Mouse (Mus musculus): ENCODE results near the gene Gm26992. TPM values are rescaled to one million over a fixed set of nuclear protein-coding genes. Genes with fewer than 3 reads are reported as not detected.
"Not testable (repeated sequence)": the region's sequence is repeated elsewhere in the genome, so short reads cannot be mapped to it uniquely, and the experiment has no call there.

Gene Gm26992
- polyA plus RNA-seq, 1 experiment from 2014 or later, result not detected

GRCm38 (mm10) chrX:103447539-103448169 is 25.8 kb downstream of the Gm26992 start:
- Histone ChIP-seq H3K36me3 (no peaks in the 10 kb centered on the region), H3K9me3 (no peaks in the 10 kb centered on the region), H3K27me3 (replicated peaks) (peaks cover 78% of the 10 kb centered on the region), H3K4me2 (peak overlapping the region; percentile 77), H3K27ac (replicated peaks) (no peak overlapping the region), H3K4me1 (no peaks in the 10 kb centered on the region), H3K9ac (peak overlapping the region; percentile 58; the same call in 1 of the 2 replicates), H3K4me3 (peak overlapping the region; percentile 52)
- ATAC-seq (ENCODE audit: extremely low read depth, insufficient number of reproducible peaks, low FRiP score, low TSS enrichment), result no peak
- WGBS, result 10% methylated on average over 34 of the region's 34 CpGs

- WGBS, result 35% methylated on average over 9 of the region's 13 CpGs
- Histone ChIP-seq H3K27me3 (replicated peaks) (peaks cover 71% of the 10 kb centered on the region), H3K4me3 (peak overlapping the region; percentile 52), H3K4me2 (peak overlapping the region; percentile 77)
- ATAC-seq (ENCODE audit: extremely low read depth, insufficient number of reproducible peaks, low FRiP score, low TSS enrichment); H3K36me3 ChIP-seq; H3K9me3 ChIP-seq; H3K9ac ChIP-seq; H3K4me1 ChIP-seq; H3K27ac ChIP-seq (replicated peaks): not testable (repeated sequence)
These were observed 26.6 kb downstream of the Gm26992 start for GRCm38 (mm10) chrX:103448429-103448828.

- WGBS, result 61% methylated on average over 23 of the region's 27 CpGs
- H3K9me3 ChIP-seq; H3K27ac ChIP-seq (replicated peaks); H3K36me3 ChIP-seq; H3K9ac ChIP-seq; ATAC-seq (ENCODE audit: extremely low read depth, insufficient number of reproducible peaks, low FRiP score, low TSS enrichment); H3K4me1 ChIP-seq; H3K4me2 ChIP-seq; H3K4me3 ChIP-seq: not testable (repeated sequence)
- H3K27me3 ChIP-seq (replicated peaks), result peaks cover 72% of the 10 kb centered on the region
These were observed 27.3 kb downstream of the Gm26992 start for GRCm38 (mm10) chrX:103448943-103449722.

GRCm38 (mm10) chrX:103452815-103453214 is 31.0 kb downstream of the Gm26992 start:
- H3K9ac ChIP-seq, result no peak overlapping the region
- 76% methylated on average over 6 of the region's 6 CpGs for WGBS
- no peaks in the 10 kb centered on the region for H3K4me1 ChIP-seq
- H3K4me3 ChIP-seq, result no peak overlapping the region
- no peaks in the 10 kb centered on the region for H3K9me3 ChIP-seq
- H3K27me3 ChIP-seq (replicated peaks), result peaks cover 41% of the 10 kb centered on the region
- H3K27ac ChIP-seq (replicated peaks), result no peak overlapping the region
- H3K36me3 ChIP-seq, result no peaks in the 10 kb centered on the region
- ATAC-seq (ENCODE audit: extremely low read depth, insufficient number of reproducible peaks, low FRiP score, low TSS enrichment), result no peak
- H3K4me2 ChIP-seq, result no peak overlapping the region

- Histone ChIP-seq H3K9me3 (no peaks in the 10 kb centered on the region), H3K36me3 (peaks cover 9% of the 10 kb centered on the region), H3K27ac (replicated peaks) (no peak overlapping the region), H3K9ac (no peak overlapping the region), H3K4me1 (no peaks in the 10 kb centered on the region), H3K27me3 (replicated peaks) (no peaks in the 10 kb centered on the region), H3K4me3 (no peak overlapping the region), H3K4me2 (no peak overlapping the region)
- WGBS, result 67% methylated on average over 5 of the region's 5 CpGs
- ATAC-seq (ENCODE audit: extremely low read depth, insufficient number of reproducible peaks, low FRiP score, low TSS enrichment), result no peak
These were observed 38.2 kb downstream of the Gm26992 start for GRCm38 (mm10) chrX:103460056-103460455.

- Histone ChIP-seq H3K4me1 (no peaks in the 10 kb centered on the region), H3K27ac (replicated peaks) (no peak overlapping the region), H3K4me3 (no peak overlapping the region), H3K36me3 (peaks cover 24% of the 10 kb centered on the region), H3K9me3 (no peaks in the 10 kb centered on the region), H3K9ac (no peak overlapping the region), H3K4me2 (no peak overlapping the region), H3K27me3 (replicated peaks) (no peaks in the 10 kb centered on the region)
- WGBS, result 78% methylated on average over 2 of the region's 2 CpGs
- no peak for ATAC-seq (ENCODE audit: extremely low read depth, insufficient number of reproducible peaks, low FRiP score, low TSS enrichment)
These were observed 47.2 kb downstream of the Gm26992 start for GRCm38 (mm10) chrX:103468998-103469397.

- ATAC-seq (ENCODE audit: extremely low read depth, insufficient number of reproducible peaks, low FRiP score, low TSS enrichment), result no peak
- WGBS, result 77% methylated on average over 3 of the region's 3 CpGs
- H3K9ac ChIP-seq, result no peak overlapping the region
These were observed 50.5 kb downstream of the Gm26992 start for GRCm38 (mm10) chrX:103472346-103472745.

GRCm38 (mm10) chrX:103477507-103477906 is 55.7 kb downstream of the Gm26992 start:
- Histone ChIP-seq H3K27me3 (replicated peaks) (no peaks in the 10 kb centered on the region), H3K4me2 (0 out of 2 replicates have a peak overlapping the region, but pooled peaks have one; percentile 5), H3K4me3 (no peak overlapping the region), H3K27ac (replicated peaks) (no peak overlapping the region), H3K36me3 (no peaks in the 10 kb centered on the region), H3K4me1 (no peaks in the 10 kb centered on the region), H3K9me3 (no peaks in the 10 kb centered on the region), H3K9ac (no peak overlapping the region)
- no peak for ATAC-seq (ENCODE audit: extremely low read depth, insufficient number of reproducible peaks, low FRiP score, low TSS enrichment)
- WGBS, result 6% methylated on average over 3 of the region's 3 CpGs

More at GRCm38 (mm10) chrX:103472346-103472745, 50.5 kb downstream of the Gm26992 start:
- Histone ChIP-seq H3K4me3 (no peak overlapping the region), H3K4me2 (no peak overlapping the region), H3K36me3 (peaks cover 15% of the 10 kb centered on the region; the same call in 1 of the 2 replicates), H3K27ac (replicated peaks) (no peak overlapping the region), H3K4me1 (no peaks in the 10 kb centered on the region), H3K27me3 (replicated peaks) (no peaks in the 10 kb centered on the region), H3K9me3 (no peaks in the 10 kb centered on the region)

GRCm38 (mm10) chrX:103481243-103482096 is 59.7 kb downstream of the Gm26992 start:
- Histone ChIP-seq H3K36me3 (no peaks in the 10 kb centered on the region), H3K27ac (replicated peaks) (peak overlapping the region; percentile 81), H3K4me3 (peak overlapping the region; percentile 55), H3K4me1 (no peaks in the 10 kb centered on the region), H3K27me3 (replicated peaks) (0 out of 2 replicates have a peak, but pooled peaks cover 7% of the 10 kb centered on the region), H3K4me2 (peak overlapping the region; percentile 58), H3K9ac (peak overlapping the region; percentile 77), H3K9me3 (no peaks in the 10 kb centered on the region)
- no peak; the same call in 1 of the 2 replicates for ATAC-seq (ENCODE audit: extremely low read depth, insufficient number of reproducible peaks, low FRiP score, low TSS enrichment)
- WGBS, result 67% methylated on average over 32 of the region's 32 CpGs

- ATAC-seq (ENCODE audit: extremely low read depth, insufficient number of reproducible peaks, low FRiP score, low TSS enrichment), result no peak
- Histone ChIP-seq H3K36me3 (no peaks in the 10 kb centered on the region), H3K27ac (replicated peaks) (peak overlapping the region; percentile 81), H3K4me1 (no peaks in the 10 kb centered on the region), H3K27me3 (replicated peaks) (0 out of 2 replicates have a peak, but pooled peaks cover 7% of the 10 kb centered on the region), H3K4me2 (peak overlapping the region; percentile 58), H3K9me3 (no peaks in the 10 kb centered on the region), H3K9ac (peak overlapping the region; percentile 77), H3K4me3 (peak overlapping the region; percentile 55)
- 73% methylated on average over 24 of the region's 24 CpGs for WGBS
These were observed 60.3 kb downstream of the Gm26992 start for GRCm38 (mm10) chrX:103482097-103482451.

GRCm38 (mm10) chrX:103483047-103483446 is 61.2 kb downstream of the Gm26992 start:
- Histone ChIP-seq H3K9ac (no peak overlapping the region), H3K4me3 (peak overlapping the region; percentile 55), H3K27me3 (replicated peaks) (0 out of 2 replicates have a peak, but pooled peaks cover 7% of the 10 kb centered on the region), H3K4me1 (no peaks in the 10 kb centered on the region), H3K36me3 (no peaks in the 10 kb centered on the region), H3K27ac (replicated peaks) (no peak overlapping the region), H3K4me2 (peak overlapping the region; percentile 58), H3K9me3 (no peaks in the 10 kb centered on the region)
- no peak for ATAC-seq (ENCODE audit: extremely low read depth, insufficient number of reproducible peaks, low FRiP score, low TSS enrichment)
- WGBS, result 68% methylated on average over 17 of the region's 17 CpGs
